Mouse (Mus musculus) cerebellum, adult 8-10 months (tissue): ENCODE results near the gene Tm4sf20.

Experiments
- DNase-seq: peaks from one replicate; pipeline ENCODE4 v3.0.0; 2022

Tm4sf20 gene

GRCm38 (mm10) chr1:82768269-82768668 lies at the start of gene Tm4sf20:
Gene Tm4sf20, minus strand, starts transcription at chr1:82768461.
- DNase-seq: no peak

DNA sequence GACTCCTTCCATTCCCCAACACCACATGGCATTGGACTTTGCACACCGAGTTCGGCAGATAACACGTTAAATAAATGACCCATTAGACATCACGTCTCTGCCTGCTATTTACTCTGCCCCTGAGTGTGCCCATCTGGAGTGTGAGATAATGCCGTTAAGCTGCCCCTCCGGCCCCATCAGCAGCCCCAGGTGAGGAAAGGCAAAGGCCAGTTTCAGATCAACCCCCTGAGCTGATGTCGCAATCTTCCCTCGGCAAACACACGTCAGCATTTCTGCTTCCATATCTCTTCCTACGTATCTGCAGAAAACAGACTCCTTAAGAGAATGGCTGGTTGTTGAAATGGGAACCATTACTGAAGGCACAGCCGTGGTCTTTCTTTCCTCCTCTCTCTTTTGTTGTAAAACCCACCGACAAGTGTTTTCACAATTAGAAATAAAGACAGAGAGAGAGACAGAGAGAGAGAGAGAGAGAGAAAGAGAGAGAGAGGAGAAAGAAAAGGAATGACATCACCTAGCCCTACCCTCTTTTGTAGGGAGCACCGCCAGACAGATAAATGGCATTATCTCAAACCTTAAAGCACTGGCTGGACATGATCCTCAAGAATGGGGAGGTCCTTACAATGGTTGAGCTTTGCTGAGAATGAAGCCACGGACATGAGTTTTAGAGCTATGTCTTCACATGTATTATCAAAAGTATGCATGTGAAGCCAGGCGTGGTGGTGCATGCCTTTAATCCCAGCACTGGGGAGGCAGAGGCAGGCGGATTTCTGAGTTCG lies 47.9 kb upstream of the Tm4sf20 start:
- no peak for DNase-seq

GRCm38 (mm10) chr1:82811766-82812165 lies 43.5 kb upstream of the Tm4sf20 start:
- DNase-seq: no peak

DNA sequence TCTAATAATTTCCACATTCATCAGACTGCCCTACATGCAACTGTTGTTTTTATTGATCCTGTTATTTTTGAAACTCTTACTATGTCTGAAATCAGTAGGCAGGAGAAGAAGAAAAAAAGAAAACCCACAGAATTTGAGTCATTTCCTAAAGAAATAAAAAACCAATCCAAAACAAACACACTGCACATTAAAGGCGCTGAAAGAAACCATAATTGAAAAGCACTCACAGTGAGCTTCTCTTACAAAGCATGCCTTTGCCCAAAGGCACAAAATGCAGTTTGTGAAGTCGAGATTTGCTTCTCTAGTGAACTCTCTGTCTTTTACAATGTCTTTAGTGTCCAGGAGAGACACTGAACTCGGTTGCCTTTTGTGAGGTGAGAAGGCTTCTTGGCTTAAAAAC lies 40.3 kb upstream of the Tm4sf20 start:
- no peak for DNase-seq

DNA sequence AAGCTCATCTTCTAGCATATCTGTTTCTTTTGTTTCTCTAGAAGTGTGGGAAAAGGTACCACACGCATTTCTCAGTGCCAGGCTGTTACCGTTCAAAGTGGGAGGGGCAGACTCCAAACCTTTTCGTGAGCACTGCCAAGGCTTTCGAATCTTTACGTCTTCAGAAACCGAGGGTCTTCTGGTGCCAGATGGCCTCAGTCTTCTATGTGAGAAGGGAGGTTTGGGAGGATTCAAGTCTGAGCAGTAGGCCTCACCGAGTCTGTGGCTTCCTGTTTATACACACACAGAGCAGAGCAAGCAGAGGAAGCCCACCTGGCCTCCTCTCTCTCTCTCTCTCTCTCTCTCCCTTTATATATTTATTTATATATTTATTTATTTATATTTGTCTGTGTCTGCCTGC lies 38.9 kb upstream of the Tm4sf20 start:
- no peak for DNase-seq

DNA sequence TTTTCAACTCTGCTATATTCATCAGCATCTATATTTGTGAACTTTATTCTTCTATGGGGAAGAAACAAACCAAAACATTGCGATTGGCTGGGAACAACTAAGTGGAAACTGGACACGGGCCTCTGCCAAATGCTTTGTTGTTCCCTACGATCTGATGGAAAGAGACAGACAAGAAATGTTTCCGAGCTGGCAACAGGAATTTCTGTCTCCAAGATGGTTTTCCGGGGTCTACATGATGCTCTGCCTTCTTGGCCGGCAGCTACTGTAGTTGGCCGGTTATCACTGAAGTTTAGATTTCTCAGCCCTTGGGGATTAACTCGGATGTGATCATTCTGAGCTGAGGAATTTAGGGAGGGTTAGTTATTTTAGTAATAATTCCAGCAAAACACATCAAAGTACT lies 38.1 kb upstream of the Tm4sf20 start:
- DNase-seq: no peak

- no peak for DNase-seq
Measured at GRCm38 (mm10) chr1:82804059-82804458, 35.8 kb upstream of the Tm4sf20 start.

GRCm38 (mm10) chr1:82803608-82804007 lies 35.3 kb upstream of the Tm4sf20 start:
- no peak for DNase-seq

DNA sequence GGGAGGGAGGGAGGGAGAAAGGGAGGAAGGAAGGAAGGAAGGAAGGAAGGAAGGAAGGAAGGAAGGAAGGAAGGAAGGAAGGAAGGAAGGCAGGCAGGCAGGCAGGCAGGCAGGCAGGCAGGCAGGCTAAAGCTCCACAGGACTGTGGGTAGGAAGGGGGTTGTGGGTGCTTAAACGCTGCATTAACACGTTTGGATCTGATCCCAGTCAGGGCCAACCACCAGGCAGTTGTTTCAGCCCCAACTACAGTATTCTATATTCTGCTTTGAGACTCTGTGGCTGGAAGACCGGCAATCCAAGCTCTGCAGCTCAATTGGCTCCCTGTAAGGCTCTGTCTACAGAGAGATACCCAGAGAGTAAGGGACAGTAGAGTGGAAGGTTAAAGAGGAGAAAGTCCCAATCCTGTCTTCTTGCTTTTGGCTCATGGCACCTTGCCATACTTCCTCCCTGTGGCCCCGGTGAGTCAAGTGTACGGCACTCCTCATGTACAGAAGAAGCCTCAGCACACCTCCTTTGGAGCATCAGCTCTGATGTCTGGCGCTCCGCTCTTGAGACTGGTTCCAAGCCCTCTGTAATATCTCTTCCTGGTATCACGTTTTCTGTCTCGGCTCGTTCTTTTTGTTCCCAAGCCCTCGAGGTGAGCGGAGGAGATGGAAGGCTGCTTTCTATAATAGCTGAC lies 33.0 kb upstream of the Tm4sf20 start:
- DNase-seq: no peak

DNA sequence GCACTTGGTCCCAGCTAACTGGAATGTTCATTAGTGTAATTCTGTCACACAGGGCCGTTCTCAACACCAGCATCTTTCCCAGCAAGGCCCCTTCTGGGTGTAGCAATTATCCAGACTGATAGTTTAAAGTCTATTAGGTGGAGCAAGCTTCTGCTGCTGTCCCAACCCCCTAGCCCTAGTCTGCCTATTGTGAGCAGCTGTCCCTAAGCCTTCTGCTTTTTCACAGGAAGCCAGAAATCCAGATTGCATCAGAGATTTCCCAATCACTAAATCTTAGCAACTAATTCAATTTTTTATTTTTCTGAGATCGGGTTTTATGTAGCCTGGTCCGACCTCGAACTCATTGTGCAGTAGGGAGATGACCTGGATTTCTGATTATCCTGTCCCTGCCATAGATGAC lies 30.7 kb upstream of the Tm4sf20 start:
- no peak for DNase-seq

DNA sequence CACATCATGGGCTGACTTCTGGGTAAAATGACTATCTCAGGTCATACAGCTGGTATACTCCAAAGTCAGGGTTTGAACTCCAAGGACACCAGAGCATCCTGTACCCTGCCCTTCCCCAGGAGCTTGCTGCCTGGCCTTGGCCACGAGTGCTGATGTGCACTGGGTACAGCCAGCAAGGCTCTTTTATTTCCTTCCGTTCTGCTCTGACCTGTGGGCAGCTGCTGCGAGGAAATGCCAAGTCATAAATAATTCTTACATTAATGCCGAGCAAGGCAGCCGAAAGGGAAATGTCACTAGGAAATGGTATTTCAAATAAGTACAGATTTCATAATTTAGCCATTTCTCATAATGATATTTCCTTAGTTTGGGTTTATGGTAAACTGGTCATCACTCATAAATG lies 30.0 kb upstream of the Tm4sf20 start:
- no peak for DNase-seq

GRCm38 (mm10) chr1:82797088-82797487 lies 28.8 kb upstream of the Tm4sf20 start:
- no peak for DNase-seq

- DNase-seq: no peak
Measured at GRCm38 (mm10) chr1:82795702-82796443, 27.6 kb upstream of the Tm4sf20 start.

DNA sequence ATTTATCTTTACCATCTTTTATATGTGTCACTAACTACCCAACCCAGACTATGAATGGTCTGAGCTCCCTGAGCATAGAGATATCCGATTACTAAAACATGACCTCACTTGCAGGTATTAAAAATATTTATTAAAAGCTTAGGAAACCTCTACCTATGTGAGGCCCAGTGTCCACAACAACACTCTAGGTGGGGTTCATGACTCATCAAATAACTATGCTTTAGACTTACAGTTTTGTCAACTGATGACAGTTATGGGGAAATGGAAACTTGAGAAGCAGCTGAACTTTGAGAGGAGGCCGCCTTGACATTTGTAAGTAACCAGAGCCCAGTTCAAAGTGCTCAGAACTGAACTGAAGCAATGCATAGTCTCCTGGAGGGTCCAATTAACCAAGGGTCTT lies 26.9 kb upstream of the Tm4sf20 start:
- no peak for DNase-seq

GRCm38 (mm10) chr1:82793986-82794385 lies 25.7 kb upstream of the Tm4sf20 start:
- no peak for DNase-seq

GRCm38 (mm10) chr1:82793110-82793509 lies 24.8 kb upstream of the Tm4sf20 start:
- DNase-seq: no peak

GRCm38 (mm10) chr1:82792238-82792637 lies 24.0 kb upstream of the Tm4sf20 start:
- no peak for DNase-seq

DNA sequence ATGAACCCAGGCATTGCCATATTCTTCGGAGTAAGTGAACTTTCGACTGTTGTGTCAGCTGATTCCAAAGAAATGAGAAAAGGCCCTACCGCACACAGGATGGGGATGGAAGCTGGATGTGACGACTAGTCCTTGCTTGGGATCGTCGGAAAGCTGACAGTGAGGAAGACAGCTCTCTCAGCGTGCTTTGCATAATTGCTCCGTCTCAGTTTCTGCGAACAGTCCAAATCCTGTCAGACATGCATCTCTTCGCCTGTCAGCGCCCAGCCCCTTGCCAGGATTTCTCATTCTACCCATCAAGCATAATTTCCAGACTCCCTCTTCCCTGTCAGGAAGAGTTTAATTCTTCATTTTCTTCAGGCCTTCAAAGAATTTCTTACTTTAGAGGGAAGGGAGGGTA lies 22.8 kb upstream of the Tm4sf20 start:
- DNase-seq: no peak

- DNase-seq: no peak
Measured at GRCm38 (mm10) chr1:82788070-82788469, 19.8 kb upstream of the Tm4sf20 start.

GRCm38 (mm10) chr1:82787414-82787813 lies 19.2 kb upstream of the Tm4sf20 start:
- peak; percentile 27 for DNase-seq

GRCm38 (mm10) chr1:82785546-82785945 lies 17.3 kb upstream of the Tm4sf20 start:
- no peak for DNase-seq

DNA sequence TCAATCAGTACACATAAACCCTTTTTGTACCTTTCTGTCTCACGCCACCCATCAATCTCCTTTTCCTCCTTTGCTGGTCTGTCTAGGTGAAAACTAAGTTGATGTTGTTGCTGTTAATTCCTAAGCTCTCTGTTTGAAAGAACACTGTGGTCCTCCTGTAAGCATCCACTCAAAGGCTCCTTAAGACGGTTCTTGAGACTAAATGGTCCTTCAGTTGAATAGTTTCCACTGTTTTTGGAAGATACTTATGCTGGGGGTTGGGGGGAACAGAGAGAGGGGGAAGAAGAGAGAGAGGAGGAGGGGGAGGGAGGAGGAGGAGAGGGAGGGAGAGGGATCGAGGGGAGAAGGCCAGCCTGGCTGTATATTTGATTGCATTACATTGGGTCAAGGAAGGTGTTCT lies 15.3 kb upstream of the Tm4sf20 start:
- no peak for DNase-seq

DNA sequence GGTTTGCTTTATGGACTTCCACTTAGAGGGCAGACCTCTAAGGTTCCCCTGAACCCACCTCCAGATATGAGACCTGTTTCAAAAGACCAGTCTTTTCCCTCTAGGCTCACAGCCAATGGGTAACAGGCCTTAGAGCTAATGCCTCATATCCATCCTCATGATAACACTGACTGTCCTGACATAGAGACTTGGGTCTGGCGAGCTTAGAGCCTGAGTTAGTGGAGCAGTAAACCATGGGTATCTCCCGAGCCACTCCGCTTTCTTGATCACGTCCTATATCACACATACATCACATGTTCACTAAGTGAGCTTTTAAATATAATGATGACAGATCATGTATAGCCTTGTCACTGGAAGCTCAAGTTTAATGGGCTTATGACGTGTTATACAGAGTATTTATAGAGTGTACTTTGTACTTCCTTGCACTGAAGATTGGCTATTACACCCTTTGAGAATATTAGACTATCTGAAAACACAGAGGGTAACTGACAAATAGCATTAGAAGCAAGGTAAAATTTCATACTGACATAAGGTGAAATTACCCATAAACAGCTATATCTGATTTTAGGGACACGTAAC lies 11.2 kb upstream of the Tm4sf20 start:
- no peak for DNase-seq

DNA sequence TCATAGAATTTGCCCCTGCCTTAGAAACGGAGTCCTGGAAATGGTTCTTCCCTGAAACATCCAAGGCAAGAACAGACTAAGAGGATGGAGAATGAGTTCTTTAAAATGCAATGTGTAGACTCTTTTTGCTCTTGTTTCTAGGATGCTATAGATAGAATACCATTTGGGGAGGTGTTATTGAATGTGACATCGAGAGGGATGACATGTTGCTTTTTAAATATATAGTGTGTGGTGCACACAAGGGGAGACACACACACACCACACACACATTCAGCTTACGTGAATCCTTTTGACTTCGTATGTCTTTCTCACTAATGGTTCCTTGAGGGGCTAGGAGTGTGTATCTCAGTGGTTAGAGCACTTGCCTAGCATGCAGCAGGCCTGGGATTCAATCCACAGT lies 7.0 kb upstream of the Tm4sf20 start:
- DNase-seq: no peak
